Mouse (Mus musculus): ENCODE measurements around the gene Numb. TPM values are rescaled to one million over a fixed set of nuclear protein-coding genes. Genes with fewer than 3 reads are reported as not detected.

The Numb gene
- polyA plus RNA-seq, 1 experiment = 57.3 TPM

GRCm38 (mm10) chr12:83782669-83783068, 139.1 kb downstream of the Numb start:
- DNase-seq (ENCODE audit: low read depth) = no peak

GRCm38 (mm10) chr12:83781640-83782278, 140.0 kb downstream of the Numb start:
- DNase-seq (ENCODE audit: low read depth) = no peak

GRCm38 (mm10) chr12:83781204-83781603, 140.5 kb downstream of the Numb start:
- DNase-seq (ENCODE audit: low read depth) = no peak

- no peak for DNase-seq (ENCODE audit: low read depth)
These were observed 141.6 kb downstream of the Numb start for GRCm38 (mm10) chr12:83780181-83780580.

GRCm38 (mm10) chr12:83776766-83777165, 145.0 kb downstream of the Numb start:
- DNase-seq (ENCODE audit: low read depth) = no peak

GRCm38 (mm10) chr12:83775621-83776020, 146.1 kb downstream of the Numb start:
- no peak for DNase-seq (ENCODE audit: low read depth)

- no peak for DNase-seq (ENCODE audit: low read depth)
These were observed 151.1 kb downstream of the Numb start for GRCm38 (mm10) chr12:83770418-83771256.

- no peak for DNase-seq (ENCODE audit: low read depth)
These were observed 153.4 kb downstream of the Numb start for GRCm38 (mm10) chr12:83768235-83768899.

GRCm38 (mm10) chr12:83767833-83768232, 153.9 kb downstream of the Numb start:
- DNase-seq (ENCODE audit: low read depth) = no peak

- DNase-seq (ENCODE audit: low read depth) = no peak
These were observed 155.7 kb downstream of the Numb start for GRCm38 (mm10) chr12:83765965-83766603.

- no peak for DNase-seq (ENCODE audit: low read depth)
These were observed 157.2 kb downstream of the Numb start for GRCm38 (mm10) chr12:83764519-83764918.

- no peak for DNase-seq (ENCODE audit: low read depth)
These were observed 157.7 kb downstream of the Numb start for GRCm38 (mm10) chr12:83764044-83764365.

GRCm38 (mm10) chr12:83763311-83764043, 158.3 kb downstream of the Numb start, which contains the start of gene Papln:
Gene Papln (plus strand): TSS chr12:83763634.
- no peak for DNase-seq (ENCODE audit: low read depth)

GRCm38 (mm10) chr12:83762706-83763105, 159.0 kb downstream of the Numb start:
- DNase-seq (ENCODE audit: low read depth) = no peak

- DNase-seq (ENCODE audit: low read depth) = no peak
These were observed 161.5 kb downstream of the Numb start for GRCm38 (mm10) chr12:83760201-83760600.

- DNase-seq (ENCODE audit: low read depth) = no peak
These were observed 163.0 kb downstream of the Numb start for GRCm38 (mm10) chr12:83758735-83759134.

GRCm38 (mm10) chr12:83752495-83752894, 169.2 kb downstream of the Numb start:
- no peak for DNase-seq (ENCODE audit: low read depth)

- no peak for DNase-seq (ENCODE audit: low read depth)
These were observed 172.5 kb downstream of the Numb start for GRCm38 (mm10) chr12:83749186-83749585.
